In genomic region chr3:21728019-21728418, GRCm38 (mm10) we compare ENCODE assay signal across 17 mouse cellular contexts.
"Had no signal": no experiment of that assay in that cellular context is flagged by ENCODE, and none has a peak within 500 bp of the region (broad histone marks: within the 10 kb centered on the region; RNA-seq: fewer than 3 reads in every experiment).

No protein-coding gene starts in this region.

- H3K9ac ChIP-seq: kidney, embryonic 15.5 days; liver, embryonic 13.5 days; lung, embryonic 14.5 days; neural tube, embryonic 12.5 days; neural tube, embryonic 15.5 days had no signal

- H3K4me1 ChIP-seq: kidney, embryonic 15.5 days; liver, embryonic 13.5 days; neural tube, embryonic 12.5 days had no signal

- ATAC-seq: lung, postnatal 0 days had no signal

- H3K27me3 ChIP-seq: kidney, embryonic 15.5 days; liver, embryonic 13.5 days; neural tube, embryonic 12.5 days; neural tube, embryonic 15.5 days had no signal

- H3K27ac ChIP-seq: kidney, embryonic 15.5 days; left cerebral cortex, adult 2 months; liver, embryonic 13.5 days; macrophage; neural tube, embryonic 12.5 days; neural tube, embryonic 15.5 days had no signal

- DNase-seq: kidney, adult 8-10 months; kidney, postnatal 10 days; kidney, postnatal 36 days; layer of hippocampus, postnatal 36 days; liver, embryonic 13.5 days; lung, embryonic 14.5 days; right cerebral cortex, adult 18-20 months; right cerebral cortex, postnatal 25 days; thymus, adult 2 months; thymus, postnatal 14 days; thymus, postnatal 4 days had no signal

- H3K36me3 ChIP-seq: kidney, embryonic 15.5 days; liver, embryonic 13.5 days; neural tube, embryonic 12.5 days; neural tube, embryonic 15.5 days had no signal

- H3K4me2 ChIP-seq: kidney, embryonic 15.5 days; liver, embryonic 13.5 days; lung, embryonic 14.5 days; neural tube, embryonic 12.5 days; neural tube, embryonic 15.5 days had no signal

- H3K4me3 ChIP-seq: kidney, embryonic 15.5 days; left cerebral cortex, adult 2 months; liver, embryonic 13.5 days; neural tube, embryonic 12.5 days; neural tube, embryonic 15.5 days had no signal

- H3K9me3 ChIP-seq: kidney, embryonic 15.5 days; liver, embryonic 13.5 days; neural tube, embryonic 12.5 days; neural tube, embryonic 15.5 days had no signal
